Mouse (Mus musculus): Measurements from ENCODE around the gene Ggt6.

DNA sequence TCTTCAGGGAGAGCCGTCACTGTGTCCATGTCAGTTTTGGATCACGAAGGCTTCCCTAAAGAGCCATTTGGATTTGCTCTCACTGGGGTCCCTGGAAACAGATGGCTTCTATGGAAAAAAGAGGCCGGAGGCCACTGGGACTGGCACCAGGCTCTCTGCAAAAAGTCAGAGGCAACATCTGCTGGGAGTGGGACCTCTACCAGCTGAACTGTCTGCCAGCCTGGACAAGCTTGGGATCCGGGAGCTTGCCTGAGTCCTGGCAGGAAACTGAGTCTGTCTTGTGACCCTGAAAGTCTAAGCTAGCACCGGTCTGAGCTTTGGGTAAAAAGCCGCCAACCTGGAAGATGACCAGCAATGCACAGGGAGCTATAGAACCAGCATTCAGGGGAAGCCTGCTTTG is 36.1 kb downstream of the Ggt6 start:
- TF ChIP-seq EP300 (IDR thresholded peaks at IDR 0.05; ENCODE audit: insufficient read depth, low read depth, low read length) (no peak), POLR2A (IDR thresholded peaks at IDR 0.05; ENCODE audit: insufficient read depth, low read depth, low read length) (no peak)
